Mouse (Mus musculus) CD4-positive helper T cell, adult 2 months (primary cell): Measurements from ENCODE around the gene Dlk1.
"Not testable (repeated sequence)": the region's sequence is repeated elsewhere in the genome, so short reads cannot be mapped to it uniquely, and the experiment has no call there.

Experiments used
- DNase-seq: peaks from one replicate; pipeline ENCODE4 v3.0.0-alpha.2; 2012; ENCODE audit warnings: low read depth, missing footprints, low spot score

Dlk1 gene

DNA sequence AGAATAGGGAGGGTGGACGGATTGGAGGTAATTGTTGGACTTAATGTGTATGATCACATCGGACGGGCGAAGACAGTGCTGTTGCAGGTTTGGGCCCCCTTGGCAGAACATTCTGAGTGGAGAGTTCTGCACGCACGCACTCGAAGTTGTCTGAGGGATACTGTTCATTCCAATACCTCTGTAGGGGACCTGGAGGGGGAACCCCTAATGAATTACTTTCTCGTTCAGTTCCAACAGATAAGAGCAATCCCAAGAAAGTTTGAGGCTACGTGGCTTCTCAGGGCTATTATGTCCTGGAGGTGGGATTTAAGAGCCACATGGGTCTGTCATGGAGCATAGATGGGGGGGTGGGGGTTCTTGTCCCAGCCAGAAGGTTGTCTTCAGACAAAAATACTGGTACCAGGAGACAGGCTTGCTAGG lies 21.6 kb downstream of the Dlk1 start:
- no peak for DNase-seq

GRCm38 (mm10) chr12:109475501-109475900 lies 22.9 kb downstream of the Dlk1 start:
- no peak for DNase-seq

DNA sequence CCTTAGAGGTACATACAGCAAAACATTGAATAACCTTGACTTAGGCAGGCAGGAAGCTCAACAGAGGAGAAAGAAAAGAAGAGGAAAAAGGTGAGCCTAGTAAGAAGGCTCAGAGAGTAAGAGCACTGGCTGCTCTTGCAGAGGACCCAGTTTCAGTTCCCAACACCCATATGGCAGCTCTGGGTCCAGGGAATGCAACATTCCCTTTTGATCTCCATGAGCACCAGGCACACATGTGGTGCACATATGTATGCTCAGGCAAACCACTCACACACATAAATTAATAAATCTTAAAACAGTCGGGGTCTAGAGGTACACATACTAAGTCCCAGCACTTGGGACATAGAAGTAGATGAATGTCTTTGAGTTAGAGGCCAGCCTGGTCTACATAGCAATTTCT lies 33.9 kb downstream of the Dlk1 start:
- not testable (repeated sequence) for DNase-seq

GRCm38 (mm10) chr12:109491701-109492100 lies 39.1 kb downstream of the Dlk1 start:
- no peak for DNase-seq

DNA sequence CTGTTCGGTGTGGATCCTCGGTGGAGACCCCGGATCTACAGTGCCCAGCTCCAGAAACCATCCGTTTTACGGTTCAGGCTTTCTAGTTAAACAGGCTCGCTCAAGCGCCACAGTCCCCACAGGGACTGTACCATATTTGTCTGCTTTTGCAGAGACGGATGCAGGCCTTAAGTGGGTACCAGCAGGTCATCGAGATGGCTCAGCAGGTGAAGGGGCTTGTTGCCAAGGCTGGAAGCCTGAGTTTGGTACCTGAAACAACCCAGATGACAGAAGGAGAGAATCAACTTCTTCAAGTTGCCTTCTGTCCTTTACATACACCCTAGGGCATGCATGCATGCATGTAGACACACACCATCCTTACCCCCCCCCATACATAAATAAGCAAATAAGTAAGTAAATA lies 40.8 kb downstream of the Dlk1 start:
- DNase-seq: no peak

- no peak for DNase-seq
Measured at GRCm38 (mm10) chr12:109495016-109495644, 42.5 kb downstream of the Dlk1 start.

DNA sequence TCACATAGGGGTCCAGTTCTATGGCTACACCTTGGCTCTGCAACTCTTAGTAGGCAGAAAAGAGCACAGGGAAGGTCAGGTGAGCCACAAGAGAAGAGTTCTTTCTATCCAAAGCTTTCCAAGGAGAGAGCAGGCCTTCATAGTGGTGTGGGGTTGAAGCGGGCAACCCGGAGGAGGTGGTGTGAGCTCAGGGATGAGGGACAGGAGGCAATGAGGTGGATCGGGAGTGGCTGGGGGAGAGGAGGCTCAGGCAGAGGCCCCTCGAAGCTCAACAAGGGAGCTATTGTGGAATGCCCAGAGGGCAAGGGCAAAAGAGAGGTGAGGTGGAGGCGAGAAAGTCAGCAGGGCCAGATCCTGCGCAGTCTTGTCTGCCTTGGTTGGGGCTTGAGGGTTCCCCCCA lies 43.8 kb downstream of the Dlk1 start:
- DNase-seq: no peak

GRCm38 (mm10) chr12:109500992-109501391 lies 48.4 kb downstream of the Dlk1 start:
- no peak for DNase-seq

GRCm38 (mm10) chr12:109502360-109503040 lies 49.9 kb downstream of the Dlk1 start:
- DNase-seq: no peak

DNA sequence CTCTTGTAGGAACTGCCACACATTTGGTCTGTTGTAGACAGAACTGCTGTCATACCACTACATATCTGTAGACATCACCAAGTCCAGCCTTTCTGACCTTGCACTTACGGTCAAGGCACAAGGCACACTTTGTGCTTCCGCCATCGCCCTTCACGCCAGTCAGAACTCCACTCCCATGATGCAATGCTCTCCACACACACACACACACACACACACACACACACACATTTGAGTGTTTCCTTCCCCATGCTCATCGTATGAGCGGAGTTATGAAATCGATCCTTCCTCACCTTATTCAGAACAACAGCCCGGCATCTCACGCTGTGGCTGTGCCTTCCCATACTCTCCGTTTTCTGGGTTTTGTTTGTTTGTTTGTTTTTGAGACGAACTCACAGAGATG lies 55.1 kb downstream of the Dlk1 start:
- no peak for DNase-seq

- no peak for DNase-seq
Measured at GRCm38 (mm10) chr12:109508495-109509454, 56.2 kb downstream of the Dlk1 start.

- DNase-seq: no peak
Measured at GRCm38 (mm10) chr12:109509531-109510137, 57.0 kb downstream of the Dlk1 start.

- DNase-seq: no peak
Measured at GRCm38 (mm10) chr12:109510247-109510646, 57.6 kb downstream of the Dlk1 start.

GRCm38 (mm10) chr12:109511456-109511855 lies 58.8 kb downstream of the Dlk1 start:
- DNase-seq: no peak

DNA sequence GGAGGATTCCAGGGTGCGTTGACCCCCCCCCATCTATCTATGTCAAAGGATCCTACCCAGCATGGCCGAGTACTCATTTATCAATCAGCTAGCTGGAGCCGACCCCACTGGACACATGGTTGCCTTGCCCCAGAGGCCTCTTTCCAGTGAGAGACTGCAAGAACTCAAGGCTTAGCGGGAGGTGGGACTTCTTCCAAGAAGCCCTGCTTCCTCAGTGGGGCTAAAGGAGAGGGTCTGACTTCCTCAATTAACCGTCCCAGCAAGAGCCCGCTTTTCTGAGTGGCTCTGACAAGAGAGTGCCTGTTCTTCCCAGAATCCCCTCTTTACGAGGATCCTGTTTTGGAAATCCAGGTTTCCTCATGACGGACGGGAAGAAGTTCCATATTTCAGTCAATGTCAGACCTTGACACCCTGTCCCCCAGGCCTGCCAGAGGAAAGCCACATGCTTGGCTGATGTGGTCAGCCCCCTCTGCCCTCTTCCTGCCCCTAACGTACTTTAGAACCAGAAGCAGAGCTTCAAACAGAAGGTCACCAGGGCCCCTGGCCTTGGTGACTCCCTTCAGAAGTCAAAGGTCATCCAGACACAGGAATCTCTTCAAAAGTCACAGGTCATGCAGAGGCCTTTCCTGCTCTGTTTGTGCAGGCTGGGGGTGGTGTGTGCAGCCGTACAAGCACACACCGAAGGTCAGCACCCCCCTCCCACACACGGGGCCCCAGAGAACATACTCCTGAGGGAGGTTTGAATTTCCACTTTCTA lies 59.7 kb downstream of the Dlk1 start:
- DNase-seq: no peak
